ENCODE assay signal across 11 mouse cellular contexts in the genomic region with DNA sequence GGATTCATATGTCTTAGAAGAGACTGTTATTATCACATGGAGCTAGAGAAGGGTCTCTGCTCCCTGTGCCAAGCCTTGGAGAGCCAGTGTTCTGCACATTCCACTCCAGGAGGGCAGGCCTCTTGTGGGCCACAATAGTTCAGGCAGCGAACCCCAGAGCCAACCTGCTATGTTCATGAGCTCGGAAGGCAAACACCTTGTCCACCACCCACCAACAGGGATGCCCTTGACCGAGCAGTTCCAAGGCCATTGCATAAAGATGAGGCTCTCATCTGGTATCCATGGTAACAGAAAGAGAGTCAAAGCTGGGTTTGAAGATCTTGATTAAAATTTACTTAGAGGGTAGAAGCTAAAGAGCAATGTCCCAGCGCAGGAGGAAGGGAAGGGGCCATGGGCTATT.
DNase-seq lines count a peak whose midpoint lies in the region; ATAC-seq lines count a peak whose summit lies in the region.
"Had no signal": no experiment of that assay in that cellular context is flagged by ENCODE, and none has a peak within 500 bp of the region (broad histone marks: within the 10 kb centered on the region; RNA-seq: fewer than 3 reads in every experiment).

No protein-coding gene starts in this region.

- DNase-seq in hindbrain, embryonic 14.5 days (ENCODE audit: low spot score): no peak
- no peak for DNase-seq in thymus, adult 18-20 months
- no peak for DNase-seq in cerebellum, postnatal 36 days
- DNase-seq: heart, postnatal 10 days; liver, embryonic 13.5 days had no signal

- 0 out of 2 replicates have a peak, but pooled peaks have one; percentile 35 for ATAC-seq in hindbrain, embryonic 12.5 days (ENCODE audit: low FRiP score)
- ATAC-seq in hindbrain, embryonic 14.5 days (ENCODE audit: low FRiP score): no peak
- ATAC-seq in forebrain, embryonic 12.5 days (ENCODE audit: low FRiP score): 0 out of 2 replicates have a peak, but pooled peaks have one; percentile 14
- ATAC-seq in kidney, embryonic 16.5 days (ENCODE audit: low FRiP score, low TSS enrichment): peak; percentile 47; the same call in 1 of the 2 replicates
- ATAC-seq in neural tube, embryonic 12.5 days (ENCODE audit: low FRiP score, low read depth): 0 out of 2 replicates have a peak, but pooled peaks have one; percentile 41
- no peak for ATAC-seq in activated CD4-positive, CD25-positive, alpha-beta regulatory T cell, adult 4 months

- no peak overlapping the region for H3K4me3 ChIP-seq in hindbrain, embryonic 12.5 days
- H3K4me3 ChIP-seq in hindbrain, embryonic 14.5 days (replicated peaks; ENCODE audit: low read length): no peak overlapping the region
- no peak overlapping the region for H3K4me3 ChIP-seq in forebrain, embryonic 12.5 days (replicated peaks)
- H3K4me3 ChIP-seq in kidney, embryonic 16.5 days (ENCODE audit: low read length): no peak overlapping the region
- no peak overlapping the region for H3K4me3 ChIP-seq in neural tube, embryonic 12.5 days
- H3K4me3 ChIP-seq: liver, embryonic 13.5 days; myocyte had no signal

- H3K9me3 ChIP-seq in hindbrain, embryonic 12.5 days (replicated peaks): no peaks in the 10 kb centered on the region
- H3K9me3 ChIP-seq in hindbrain, embryonic 14.5 days (ENCODE audit: control insufficient read depth, low read length): no peaks in the 10 kb centered on the region
- no peaks in the 10 kb centered on the region for H3K9me3 ChIP-seq in forebrain, embryonic 12.5 days
- no peaks in the 10 kb centered on the region for H3K9me3 ChIP-seq in kidney, embryonic 16.5 days (ENCODE audit: low read length)
- no peaks in the 10 kb centered on the region for H3K9me3 ChIP-seq in neural tube, embryonic 12.5 days
- H3K9me3 ChIP-seq: liver, embryonic 13.5 days had no signal

- peak overlapping the region; percentile 6; the same call in 1 of the 2 replicates for H3K27ac ChIP-seq in hindbrain, embryonic 12.5 days
- no peak overlapping the region for H3K27ac ChIP-seq in hindbrain, embryonic 14.5 days
- peak overlapping the region; percentile 38; the same call in 1 of the 2 replicates for H3K27ac ChIP-seq in forebrain, embryonic 12.5 days
- H3K27ac ChIP-seq in kidney, embryonic 16.5 days (ENCODE audit: low read length): peak overlapping the region; percentile 62
- H3K27ac ChIP-seq in neural tube, embryonic 12.5 days: no peak overlapping the region
- H3K27ac ChIP-seq: liver, embryonic 13.5 days had no signal

- peak overlapping the region; percentile 36 for H3K4me2 ChIP-seq in hindbrain, embryonic 12.5 days (replicated peaks)
- H3K4me2 ChIP-seq in hindbrain, embryonic 14.5 days (replicated peaks): no peak overlapping the region
- H3K4me2 ChIP-seq in forebrain, embryonic 12.5 days: peak overlapping the region; percentile 24
- peak overlapping the region; percentile 43; the same call in 1 of the 2 replicates for H3K4me2 ChIP-seq in kidney, embryonic 16.5 days (replicated peaks; ENCODE audit: low read depth, low read length)
- peak overlapping the region; percentile 31; the same call in 1 of the 2 replicates for H3K4me2 ChIP-seq in neural tube, embryonic 12.5 days (replicated peaks)
- H3K4me2 ChIP-seq: liver, embryonic 13.5 days had no signal

- WGBS in hindbrain, embryonic 12.5 days: 32% methylated on average over 4 of the region's 4 CpGs
- WGBS in hindbrain, embryonic 14.5 days: 26% methylated on average over 4 of the region's 4 CpGs
- WGBS in forebrain, embryonic 12.5 days: 35% methylated on average over 4 of the region's 4 CpGs
- 17% methylated on average over 4 of the region's 4 CpGs for WGBS in kidney, embryonic 16.5 days
- WGBS in neural tube, embryonic 12.5 days: 30% methylated on average over 4 of the region's 4 CpGs

- H3K9ac ChIP-seq in hindbrain, embryonic 12.5 days: no peak overlapping the region
- H3K9ac ChIP-seq in hindbrain, embryonic 14.5 days: no peak overlapping the region
- no peak overlapping the region for H3K9ac ChIP-seq in forebrain, embryonic 12.5 days
- no peak overlapping the region for H3K9ac ChIP-seq in kidney, embryonic 16.5 days (replicated peaks; ENCODE audit: low read length)
- H3K9ac ChIP-seq in neural tube, embryonic 12.5 days: no peak overlapping the region
- H3K9ac ChIP-seq: liver, embryonic 13.5 days had no signal

- H3K36me3 ChIP-seq in hindbrain, embryonic 12.5 days: no peaks in the 10 kb centered on the region
- H3K36me3 ChIP-seq in hindbrain, embryonic 14.5 days (replicated peaks; ENCODE audit: control insufficient read depth, insufficient read depth): no peaks in the 10 kb centered on the region
- H3K36me3 ChIP-seq in forebrain, embryonic 12.5 days (replicated peaks): no peaks in the 10 kb centered on the region
- no peaks in the 10 kb centered on the region for H3K36me3 ChIP-seq in kidney, embryonic 16.5 days (ENCODE audit: insufficient read depth, low read length)
- H3K36me3 ChIP-seq in neural tube, embryonic 12.5 days: no peaks in the 10 kb centered on the region
- H3K36me3 ChIP-seq: liver, embryonic 13.5 days had no signal

- no peaks in the 10 kb centered on the region for H3K27me3 ChIP-seq in hindbrain, embryonic 12.5 days
- H3K27me3 ChIP-seq in hindbrain, embryonic 14.5 days (ENCODE audit: control insufficient read depth, insufficient read depth, low read length): no peaks in the 10 kb centered on the region
- H3K27me3 ChIP-seq in forebrain, embryonic 12.5 days: 0 out of 2 replicates have a peak, but pooled peaks cover 6% of the 10 kb centered on the region
- peaks cover 29% of the 10 kb centered on the region for H3K27me3 ChIP-seq in kidney, embryonic 16.5 days (ENCODE audit: insufficient read depth, low read length)
- H3K27me3 ChIP-seq in neural tube, embryonic 12.5 days (replicated peaks): no peaks in the 10 kb centered on the region
- H3K27me3 ChIP-seq: liver, embryonic 13.5 days had no signal

- H3K4me1 ChIP-seq in hindbrain, embryonic 12.5 days: peaks cover 27% of the 10 kb centered on the region
- H3K4me1 ChIP-seq in hindbrain, embryonic 14.5 days (replicated peaks; ENCODE audit: control insufficient read depth, insufficient read depth, low read length): peaks cover 16% of the 10 kb centered on the region
- H3K4me1 ChIP-seq in forebrain, embryonic 12.5 days: peaks cover 28% of the 10 kb centered on the region
- peaks cover 33% of the 10 kb centered on the region for H3K4me1 ChIP-seq in kidney, embryonic 16.5 days (ENCODE audit: insufficient read depth, low read length)
- H3K4me1 ChIP-seq in neural tube, embryonic 12.5 days: peaks cover 26% of the 10 kb centered on the region
- H3K4me1 ChIP-seq: liver, embryonic 13.5 days had no signal

Comparison
In these comparisons a context has a peak if more than half of its experiments do, and no peak if none do; other contexts are left out.
1. ATAC-seq: peak in hindbrain, embryonic 12.5 days (single experiment), forebrain, embryonic 12.5 days (single experiment), kidney, embryonic 16.5 days (single experiment) and neural tube, embryonic 12.5 days (single experiment); none in hindbrain, embryonic 14.5 days (single experiment) and activated CD4-positive, CD25-positive, alpha-beta regulatory T cell, adult 4 months (single experiment).
2. H3K27ac ChIP-seq: peak in hindbrain, embryonic 12.5 days (single experiment), forebrain, embryonic 12.5 days (single experiment) and kidney, embryonic 16.5 days (single experiment); none in hindbrain, embryonic 14.5 days (single experiment) and neural tube, embryonic 12.5 days (single experiment).